Mouse (Mus musculus): ENCODE results near the gene Cd79b. TPM values are rescaled to one million over a fixed set of nuclear protein-coding genes. Genes with fewer than 3 reads are reported as not detected.
"Not testable (repeated sequence)": the region's sequence is repeated elsewhere in the genome, so short reads cannot be mapped to it uniquely, and the experiment has no call there.

Cd79b gene
- total and polyA plus RNA-seq, 3 experiments, result 527 to 741 (median 689) TPM

- no peak overlapping the region for H3K27ac ChIP-seq (ENCODE audit: insufficient read depth, low read depth)
- H3K9ac ChIP-seq (ENCODE audit: insufficient read depth, low read depth), result no peak overlapping the region
- peaks cover 88% of the 10 kb centered on the region for H3K27me3 ChIP-seq (replicated peaks)
- dilution Hi-C loops (cut with MboI; ENCODE audit: extremely low pct_ligation_motif_present, extremely low pct_unique_long_range_greater_than_20kb, low sequenced_read_pairs) (no loop called here), in situ Hi-C loops (cut with MboI; ENCODE audit: low pct_ligation_motif_present, low pct_unique_long_range_greater_than_20kb, low sequenced_read_pairs) (no loop called here)
- DNase-seq (ENCODE audit: extremely low read depth), result no peak
- no peaks in the 10 kb centered on the region for H3K79me2 ChIP-seq (replicated peaks; ENCODE audit: control insufficient read depth, extremely low read depth, insufficient read depth, poor library complexity, severe bottlenecking)
- peaks cover 11% of the 10 kb centered on the region for H3K9me3 ChIP-seq (replicated peaks; ENCODE audit: low read length)
- H3K4me1 ChIP-seq (ENCODE audit: control insufficient read depth in 1 of 2, insufficient read depth in 2 of 2), result peaks cover 0 to 5% of the 10 kb centered on the region in 2 experiments; a peak in 2 of 4 replicates
- H3K4me2 ChIP-seq (ENCODE audit: insufficient read depth, low read depth, poor library complexity, severe bottlenecking), result no peak overlapping the region
- no peak overlapping the region for H3K4me3 ChIP-seq (replicated peaks in 1 of 3; ENCODE audit: low read depth in 2 of 3, low read length in 2 of 3, poor library complexity in 1 of 3)
- H3K36me3 ChIP-seq (replicated peaks in 1 of 2; ENCODE audit: control insufficient read depth in 1 of 2, insufficient read depth in 1 of 2, low read length in 1 of 2), result no peaks in the 10 kb centered on the region
- TF ChIP-seq NRF1 (IDR thresholded peaks at IDR 0.05; ENCODE audit: low read depth, low read length) (no peak), ZKSCAN1 (IDR thresholded peaks at IDR 0.05; ENCODE audit: borderline replicate concordance, low read depth, low read length) (no peak), MAFK (IDR thresholded peaks at IDR 0.05; ENCODE audit: insufficient replicate concordance, low read length) (no peak), E2F4 (IDR thresholded peaks at IDR 0.05; ENCODE audit: insufficient replicate concordance, low read depth, low read length) (no peak)
Measured at GRCm38 (mm10) chr11:106344910-106345309, 30.3 kb upstream of the Cd79b start.

GRCm38 (mm10) chr11:106340990-106341520, 26.5 kb upstream of the Cd79b start:
- dilution Hi-C loops (cut with MboI; ENCODE audit: extremely low pct_ligation_motif_present, extremely low pct_unique_long_range_greater_than_20kb, low sequenced_read_pairs), result no loop called here
- in situ Hi-C loops (cut with MboI; ENCODE audit: low pct_ligation_motif_present, low pct_unique_long_range_greater_than_20kb, low sequenced_read_pairs), result no loop called here
- peaks cover 76% of the 10 kb centered on the region for H3K27me3 ChIP-seq (replicated peaks)
- H3K9ac ChIP-seq (ENCODE audit: insufficient read depth, low read depth), result no peak overlapping the region
- H3K36me3 ChIP-seq (replicated peaks in 1 of 2; ENCODE audit: control insufficient read depth in 1 of 2, insufficient read depth in 1 of 2, low read length in 1 of 2), result no peaks in the 10 kb centered on the region
- H3K4me2 ChIP-seq (ENCODE audit: insufficient read depth, low read depth, poor library complexity, severe bottlenecking), result no peak overlapping the region
- no peak overlapping the region for H3K27ac ChIP-seq (ENCODE audit: insufficient read depth, low read depth)
- H3K9me3 ChIP-seq (replicated peaks; ENCODE audit: low read length), result peaks cover 10% of the 10 kb centered on the region
- no peaks in the 10 kb centered on the region for H3K79me2 ChIP-seq (replicated peaks; ENCODE audit: control insufficient read depth, extremely low read depth, insufficient read depth, poor library complexity, severe bottlenecking)
- TF ChIP-seq HCFC1 (IDR thresholded peaks at IDR 0.05; ENCODE audit: low read depth, low read length), result no peak
- no peak for TF ChIP-seq ZMIZ1 (IDR thresholded peaks at IDR 0.05; ENCODE audit: low read depth, low read length)
- TF ChIP-seq RAD21 (IDR thresholded peaks at IDR 0.05; ENCODE audit: low read depth, low read length), result no peak
- no peak for TF ChIP-seq ETS1 (conservative IDR thresholded peaks at IDR 0.05; ENCODE audit: low read depth, low read length)
- DNase-seq (ENCODE audit: extremely low read depth), result no peak
- no peak overlapping the region for H3K4me3 ChIP-seq (replicated peaks in 1 of 3; ENCODE audit: low read depth in 2 of 3, low read length in 2 of 3, poor library complexity in 1 of 3)
- H3K4me1 ChIP-seq (ENCODE audit: control insufficient read depth in 1 of 2, insufficient read depth in 2 of 2), result peaks cover 2 to 7% of the 10 kb centered on the region in 2 experiments; a peak in 3 of 4 replicates

- H3K79me2 ChIP-seq (replicated peaks; ENCODE audit: control insufficient read depth, extremely low read depth, insufficient read depth, poor library complexity, severe bottlenecking); in situ Hi-C loops (cut with MboI; ENCODE audit: low pct_ligation_motif_present, low pct_unique_long_range_greater_than_20kb, low sequenced_read_pairs); H3K9me3 ChIP-seq (replicated peaks; ENCODE audit: low read length); H3K4me3 ChIP-seq (replicated peaks in 1 of 3; ENCODE audit: low read depth in 2 of 3, low read length in 2 of 3, poor library complexity in 1 of 3); dilution Hi-C loops (cut with MboI; ENCODE audit: extremely low pct_ligation_motif_present, extremely low pct_unique_long_range_greater_than_20kb, low sequenced_read_pairs); H3K9ac ChIP-seq (ENCODE audit: insufficient read depth, low read depth); H3K4me2 ChIP-seq (ENCODE audit: insufficient read depth, low read depth, poor library complexity, severe bottlenecking); H3K36me3 ChIP-seq (replicated peaks in 1 of 2; ENCODE audit: control insufficient read depth in 1 of 2, insufficient read depth in 1 of 2, low read length in 1 of 2); H3K27ac ChIP-seq (ENCODE audit: insufficient read depth, low read depth); DNase-seq (ENCODE audit: extremely low read depth); H3K4me1 ChIP-seq (ENCODE audit: control insufficient read depth in 1 of 2, insufficient read depth in 2 of 2): not testable (repeated sequence)
- peaks cover 61% of the 10 kb centered on the region for H3K27me3 ChIP-seq (replicated peaks)
Measured at GRCm38 (mm10) chr11:106339323-106339722, 24.8 kb upstream of the Cd79b start.
